Comparison of ENCODE assay signal across 10 mouse cellular contexts in the genomic region with DNA sequence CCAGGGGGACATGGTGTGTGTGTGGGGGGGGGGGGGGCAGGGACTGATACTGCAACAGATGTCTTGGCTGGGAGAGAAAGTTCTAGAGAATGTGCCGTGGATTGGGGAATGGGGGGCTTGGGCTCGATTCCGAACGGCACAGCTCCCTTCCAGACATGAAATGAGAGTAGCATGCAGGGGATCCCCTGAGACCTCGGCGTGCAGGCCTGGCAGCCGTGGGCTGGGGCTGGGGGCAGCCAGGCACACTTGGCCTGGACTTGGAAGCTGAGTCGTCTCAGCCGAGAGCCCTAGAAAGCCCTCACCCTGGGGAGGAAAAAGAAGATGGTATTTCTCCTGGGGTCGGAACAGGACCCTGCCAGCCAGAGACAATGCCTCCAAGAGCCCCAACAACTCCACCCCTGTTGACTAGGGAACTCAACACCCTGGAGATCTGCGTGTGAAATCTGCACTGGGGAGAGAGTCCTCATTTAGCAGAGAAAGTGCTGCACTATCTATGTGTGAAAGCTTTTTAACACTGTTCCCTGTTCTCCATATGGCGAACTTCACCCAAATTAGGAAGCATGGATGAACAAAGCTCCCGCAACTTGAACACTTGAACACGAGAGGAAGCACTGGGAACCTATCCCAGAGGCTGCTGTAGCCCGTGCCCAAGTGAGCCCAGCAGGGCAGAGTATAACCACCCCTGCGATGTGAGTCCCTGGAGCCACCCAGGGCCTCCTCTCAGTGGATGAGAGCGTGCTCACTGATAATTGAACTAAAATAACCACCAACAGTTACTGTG.
DNase-seq lines count a peak whose midpoint lies in the region; ATAC-seq and TF ChIP-seq lines count a peak whose summit lies in the region.
"Had no signal": no experiment of that assay in that cellular context is flagged by ENCODE, and none has a peak within 500 bp of the region (broad histone marks: within the 10 kb centered on the region; RNA-seq: fewer than 3 reads in every experiment).

No protein-coding gene starts in this region.

- H3K9ac ChIP-seq in heart, embryonic 16.5 days (ENCODE audit: low read length) = no peak overlapping the region
- no peak overlapping the region for H3K9ac ChIP-seq in heart, adult 2 months (ENCODE audit: low read depth, low read length)
- H3K9ac ChIP-seq in forebrain, embryonic 15.5 days (replicated peaks) = no peak overlapping the region

- no peak for TF ChIP-seq EP300 in heart, adult 2 months (IDR thresholded peaks at IDR 0.05; ENCODE audit: insufficient read depth, low read depth, low read length)

- TF ChIP-seq POLR2A in heart, adult 2 months (IDR thresholded peaks at IDR 0.05; ENCODE audit: insufficient read depth, low read depth, low read length) = no peak

- no peaks in the 10 kb centered on the region for H3K27me3 ChIP-seq in heart, embryonic 16.5 days (ENCODE audit: control insufficient read depth, insufficient read depth, low read length)
- H3K27me3 ChIP-seq in heart, adult 2 months (ENCODE audit: control insufficient read depth, insufficient read depth, low read length) = no peaks in the 10 kb centered on the region
- H3K27me3 ChIP-seq in forebrain, embryonic 15.5 days = no peaks in the 10 kb centered on the region

- H3K4me3 ChIP-seq in heart, embryonic 16.5 days (ENCODE audit: low read length) = no peak overlapping the region
- no peak overlapping the region for H3K4me3 ChIP-seq in heart, adult 2 months
- no peak overlapping the region for H3K4me3 ChIP-seq in forebrain, embryonic 15.5 days

- peak overlapping the region; percentile 12; the same call in 1 of the 2 replicates for H3K27ac ChIP-seq in heart, embryonic 16.5 days (ENCODE audit: low read length)
- no peak overlapping the region for H3K27ac ChIP-seq in heart, adult 2 months
- H3K27ac ChIP-seq in forebrain, embryonic 15.5 days (replicated peaks) = peak overlapping the region; percentile 65

- WGBS in heart, embryonic 16.5 days = 57% methylated on average over 17 of the region's 17 CpGs
- WGBS in heart, adult 2 months = 63% methylated on average over 17 of the region's 17 CpGs
- 54% methylated on average over 17 of the region's 17 CpGs for WGBS in forebrain, embryonic 15.5 days

- no peak for TF ChIP-seq CTCF in heart, adult 2 months (IDR thresholded peaks at IDR 0.05)

- no peaks in the 10 kb centered on the region for H3K36me3 ChIP-seq in heart, embryonic 16.5 days (ENCODE audit: control insufficient read depth, insufficient read depth)
- no peaks in the 10 kb centered on the region for H3K36me3 ChIP-seq in heart, adult 2 months (ENCODE audit: control insufficient read depth, insufficient read depth, low read length)
- H3K36me3 ChIP-seq in forebrain, embryonic 15.5 days = no peaks in the 10 kb centered on the region

- peak; percentile 82 for ATAC-seq in heart, embryonic 16.5 days (replicated peaks; ENCODE audit: extremely low read depth, insufficient read depth, low FRiP score)
- ATAC-seq in forebrain, embryonic 15.5 days (replicated peaks) = peak; percentile 62
- ATAC-seq: intestine, postnatal 0 days had no signal

- no peaks in the 10 kb centered on the region for H3K79me2 ChIP-seq in heart, adult 2 months (replicated peaks; ENCODE audit: control insufficient read depth, insufficient read depth, low read length)

- H3K4me2 ChIP-seq in heart, embryonic 16.5 days (ENCODE audit: low read depth, low read length) = no peak overlapping the region
- H3K4me2 ChIP-seq in forebrain, embryonic 15.5 days (replicated peaks) = no peak overlapping the region

- no peak for DNase-seq in heart, adult 2 months
- peak; percentile 45 for DNase-seq in brain, embryonic 18.5 days (ENCODE audit: low read depth, low spot score)
- peak; percentile 21 to 40 for DNase-seq in left cerebral cortex, postnatal 10 days (ENCODE audit: extremely low spot score in 1 of 2, low spot score in 2 of 2)
- DNase-seq in embryo, embryonic 9.5 days (ENCODE audit: extremely low spot score) = no peak
- no peak for DNase-seq in gastrocnemius, postnatal 25 days
- DNase-seq: embryo, embryonic 11 days; lung, adult 2 months had no signal

- no peaks in the 10 kb centered on the region for H3K9me3 ChIP-seq in heart, embryonic 16.5 days (replicated peaks; ENCODE audit: control insufficient read depth, low read length)
- no peaks in the 10 kb centered on the region for H3K9me3 ChIP-seq in forebrain, embryonic 15.5 days

- peaks cover 16% of the 10 kb centered on the region for H3K4me1 ChIP-seq in heart, embryonic 16.5 days (ENCODE audit: control insufficient read depth, insufficient read depth, low read length)
- no peaks in the 10 kb centered on the region for H3K4me1 ChIP-seq in heart, adult 2 months (ENCODE audit: control insufficient read depth, insufficient read depth, low read length)
- H3K4me1 ChIP-seq in forebrain, embryonic 15.5 days = peaks cover 45% of the 10 kb centered on the region

- intact Hi-C loops in heart, adult 2 months (cut with DNase I) = loop anchor here (10.0 kb wide), 1 partner anchor 485 kb away; a partner anchor contains a TSS
- intact Hi-C loops in left cerebral cortex, postnatal 10 days (cut with DNase I) = no loop called here

Comparison
In these comparisons a context has a peak if more than half of its experiments do, and no peak if none do; other contexts are left out.
1. DNase-seq: peak in brain, embryonic 18.5 days (single experiment) and left cerebral cortex, postnatal 10 days (2 of 2); none in heart, adult 2 months (0 of 2), embryo, embryonic 9.5 days (single experiment) and gastrocnemius, postnatal 25 days (single experiment).